Mouse (Mus musculus): ENCODE results near the gene Hap1. TPM values are rescaled to one million over a fixed set of nuclear protein-coding genes. Genes with fewer than 3 reads are reported as not detected.

Hap1 gene
- polyA plus RNA-seq, 1 experiment from 2014 or later: 1.3 TPM

DNA sequence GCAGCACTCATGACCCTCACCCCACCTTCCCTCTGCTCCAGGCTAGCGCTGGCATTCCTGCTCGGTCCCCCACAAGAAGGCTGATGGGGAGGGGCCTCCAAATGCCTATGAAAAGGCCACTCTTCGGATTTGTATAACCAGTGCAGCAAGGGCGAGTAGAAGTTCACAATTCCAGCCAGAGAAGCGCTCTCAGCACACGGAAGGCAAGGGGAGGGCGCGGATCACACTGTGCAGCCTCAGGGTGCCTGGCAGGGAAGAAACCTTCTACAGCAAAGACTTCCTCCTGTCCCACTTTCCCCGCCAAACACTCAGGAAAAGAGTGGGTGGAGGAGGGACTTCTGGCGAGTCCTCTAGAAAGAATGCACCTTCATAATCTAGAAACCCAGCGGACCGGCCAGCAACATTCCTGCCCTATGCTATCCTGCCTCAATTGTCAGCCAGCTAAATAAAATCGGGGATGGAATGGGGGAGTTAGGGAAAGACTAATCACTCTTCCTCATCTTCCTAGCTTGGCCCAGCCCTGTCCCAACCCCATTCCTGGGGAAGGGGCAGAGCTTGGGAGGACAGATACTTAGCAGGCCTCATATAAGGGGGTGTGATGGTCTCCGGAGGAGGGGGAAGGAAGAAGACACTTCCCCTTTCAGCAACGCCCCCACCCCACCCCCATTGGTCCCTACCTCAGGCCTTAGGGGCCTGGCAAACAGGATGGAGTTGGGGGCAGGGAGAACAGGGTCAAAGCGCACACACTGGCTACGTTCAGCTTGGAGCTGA is 40.1 kb upstream of the Hap1 start:
- Histone ChIP-seq H3K36me3 (no peaks in the 10 kb centered on the region), H3K4me3 (peak overlapping the region; percentile 70), H3K9me3 (replicated peaks) (no peaks in the 10 kb centered on the region), H3K4me1 (peaks cover 42% of the 10 kb centered on the region), H3K27ac (peak overlapping the region; percentile 44; the same call in 1 of the 2 replicates), H3K27me3 (ENCODE audit: low read depth, poor library complexity, severe bottlenecking) (peaks cover 26% of the 10 kb centered on the region)
- DNase-seq (ENCODE audit: low spot score): no peak
- 35% methylated on average over 17 of the region's 17 CpGs for WGBS

DNA sequence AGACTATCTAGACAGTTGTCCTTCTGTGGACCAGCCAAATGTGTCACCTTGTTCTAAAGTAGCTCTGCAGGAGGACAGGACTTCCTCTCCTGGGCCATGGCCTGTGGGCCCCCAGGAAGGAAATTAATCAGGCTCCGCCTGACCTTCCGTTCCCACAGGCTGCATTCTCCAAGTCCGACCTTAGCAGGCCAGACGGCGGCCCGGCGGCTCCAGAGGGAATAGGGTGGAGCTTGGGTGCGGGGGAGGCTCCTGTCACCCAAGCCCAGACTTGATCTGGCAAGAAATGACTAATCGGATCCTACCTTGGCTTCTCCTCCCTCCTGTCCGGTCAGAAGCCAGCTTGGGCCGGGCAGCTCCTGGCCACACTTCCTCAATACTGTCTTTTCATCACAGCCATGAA is 39.3 kb upstream of the Hap1 start:
- no peaks in the 10 kb centered on the region for H3K36me3 ChIP-seq
- H3K4me3 ChIP-seq: peak overlapping the region; percentile 70
- no peak overlapping the region for H3K27ac ChIP-seq
- 31% methylated on average over 11 of the region's 11 CpGs for WGBS
- H3K27me3 ChIP-seq (ENCODE audit: low read depth, poor library complexity, severe bottlenecking): peaks cover 26% of the 10 kb centered on the region
- H3K4me1 ChIP-seq: peaks cover 43% of the 10 kb centered on the region
- no peaks in the 10 kb centered on the region for H3K9me3 ChIP-seq (replicated peaks)
- no peak for DNase-seq (ENCODE audit: low spot score)

- Histone ChIP-seq H3K9me3 (replicated peaks) (no peaks in the 10 kb centered on the region), H3K4me1 (peaks cover 45% of the 10 kb centered on the region), H3K36me3 (no peaks in the 10 kb centered on the region), H3K4me3 (peak overlapping the region; percentile 70; the same call in 1 of the 2 replicates), H3K27me3 (ENCODE audit: low read depth, poor library complexity, severe bottlenecking) (peaks cover 22% of the 10 kb centered on the region), H3K27ac (no peak overlapping the region)
- DNase-seq (ENCODE audit: low spot score): no peak
- WGBS: 64% methylated on average over 5 of the region's 5 CpGs
Observed at GRCm38 (mm10) chr11:100394353-100395074, 38.6 kb upstream of the Hap1 start.

- no peak overlapping the region for H3K4me3 ChIP-seq
- H3K4me1 ChIP-seq: peaks cover 47% of the 10 kb centered on the region
- WGBS: 68% methylated on average over 7 of the region's 7 CpGs
- H3K27me3 ChIP-seq (ENCODE audit: low read depth, poor library complexity, severe bottlenecking): peaks cover 22% of the 10 kb centered on the region
- DNase-seq (ENCODE audit: low spot score): no peak
- no peak overlapping the region for H3K27ac ChIP-seq
- H3K36me3 ChIP-seq: no peaks in the 10 kb centered on the region
- no peaks in the 10 kb centered on the region for H3K9me3 ChIP-seq (replicated peaks)
Observed at GRCm38 (mm10) chr11:100393733-100394132, 37.8 kb upstream of the Hap1 start.

GRCm38 (mm10) chr11:100392958-100393357 is 37.0 kb upstream of the Hap1 start:
- DNase-seq (ENCODE audit: low spot score): no peak
- peaks cover 53% of the 10 kb centered on the region for H3K4me1 ChIP-seq
- 81% methylated on average over 5 of the region's 5 CpGs for WGBS
- no peaks in the 10 kb centered on the region for H3K9me3 ChIP-seq (replicated peaks)
- H3K4me3 ChIP-seq: no peak overlapping the region
- H3K27me3 ChIP-seq (ENCODE audit: low read depth, poor library complexity, severe bottlenecking): peaks cover 22% of the 10 kb centered on the region
- no peaks in the 10 kb centered on the region for H3K36me3 ChIP-seq
- no peak overlapping the region for H3K27ac ChIP-seq

- H3K4me1 ChIP-seq: peaks cover 53% of the 10 kb centered on the region
Observed at GRCm38 (mm10) chr11:100391884-100392345, 36.0 kb upstream of the Hap1 start.

GRCm38 (mm10) chr11:100391081-100391883 is 35.4 kb upstream of the Hap1 start:
- H3K9me3 ChIP-seq (replicated peaks): no peaks in the 10 kb centered on the region
- peak overlapping the region; percentile 50; the same call in 1 of the 2 replicates for H3K27ac ChIP-seq
- 0 out of 2 replicates have a peak, but pooled peaks cover under 1% of the 10 kb centered on the region for H3K36me3 ChIP-seq
- no peak for DNase-seq (ENCODE audit: low spot score)
- H3K4me3 ChIP-seq: no peak overlapping the region
- H3K4me1 ChIP-seq: peaks cover 52% of the 10 kb centered on the region
- 78% methylated on average over 9 of the region's 9 CpGs for WGBS
- H3K27me3 ChIP-seq (ENCODE audit: low read depth, poor library complexity, severe bottlenecking): peaks cover 14% of the 10 kb centered on the region

More at GRCm38 (mm10) chr11:100391884-100392345, 36.0 kb upstream of the Hap1 start:
- 93% methylated on average over 7 of the region's 7 CpGs for WGBS
- Histone ChIP-seq H3K4me3 (no peak overlapping the region), H3K27me3 (ENCODE audit: low read depth, poor library complexity, severe bottlenecking) (peaks cover 20% of the 10 kb centered on the region), H3K27ac (no peak overlapping the region), H3K9me3 (replicated peaks) (no peaks in the 10 kb centered on the region), H3K36me3 (no peaks in the 10 kb centered on the region)
- no peak for DNase-seq (ENCODE audit: low spot score)

DNA sequence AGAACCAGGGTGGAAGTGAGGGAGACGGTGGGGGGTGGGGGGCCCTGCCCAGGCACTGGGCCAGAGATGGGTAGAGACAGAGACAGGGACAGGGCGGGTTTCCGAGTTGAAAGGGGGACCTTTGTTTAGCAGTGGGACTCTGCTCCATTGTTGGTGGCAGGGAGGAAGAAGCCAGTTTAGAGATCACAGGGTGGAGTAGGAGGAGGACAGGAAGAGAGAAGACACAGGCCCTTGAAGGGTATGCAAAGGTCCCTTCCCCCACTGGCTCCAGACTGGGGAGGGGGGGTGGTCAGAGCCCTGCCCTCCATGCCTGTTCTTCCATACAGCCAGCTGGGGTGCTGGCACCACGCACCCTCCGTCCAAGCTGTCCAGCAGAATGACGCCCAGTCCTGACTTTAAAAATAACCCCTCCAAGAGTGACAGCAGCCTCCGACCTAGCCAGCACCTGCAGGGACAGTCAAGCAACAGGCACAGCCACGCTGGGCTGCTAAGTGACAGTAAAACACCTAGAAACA is 34.1 kb upstream of the Hap1 start:
- Histone ChIP-seq H3K36me3 (peaks cover 12% of the 10 kb centered on the region), H3K4me1 (peaks cover 41% of the 10 kb centered on the region), H3K27me3 (ENCODE audit: low read depth, poor library complexity, severe bottlenecking) (peaks cover under 1% of the 10 kb centered on the region; the same call in 1 of the 2 replicates), H3K9me3 (replicated peaks) (no peaks in the 10 kb centered on the region), H3K27ac (peak overlapping the region; percentile 21; the same call in 1 of the 2 replicates), H3K4me3 (no peak overlapping the region)
- WGBS: 51% methylated on average over 8 of the region's 8 CpGs
- DNase-seq (ENCODE audit: low spot score): no peak

DNA sequence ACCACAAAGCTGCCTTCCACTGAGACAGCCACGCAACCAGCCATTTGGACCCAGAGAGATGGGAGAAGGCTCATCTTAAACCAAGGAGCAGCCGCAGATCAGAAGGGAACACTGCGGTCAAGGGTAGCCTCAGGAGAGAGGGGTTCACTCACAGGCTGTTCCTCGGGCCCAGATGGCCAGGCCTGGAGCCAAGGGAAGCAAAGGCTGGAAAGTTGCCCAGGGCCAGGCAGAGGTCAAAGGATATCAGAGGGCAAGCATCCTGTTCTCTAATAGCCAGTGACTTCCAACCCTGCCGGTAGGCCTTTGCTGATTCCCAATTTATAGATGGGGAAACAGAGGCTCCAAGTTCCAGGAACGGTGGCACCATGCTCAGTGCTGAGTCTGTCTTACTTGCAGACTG is 32.7 kb upstream of the Hap1 start:
- H3K27ac ChIP-seq: peak overlapping the region; percentile 77
- no peaks in the 10 kb centered on the region for H3K9me3 ChIP-seq (replicated peaks)
- H3K27me3 ChIP-seq (ENCODE audit: low read depth, poor library complexity, severe bottlenecking): no peaks in the 10 kb centered on the region
- 76% methylated on average over 6 of the region's 6 CpGs for WGBS
- H3K4me1 ChIP-seq: peaks cover 35% of the 10 kb centered on the region
- DNase-seq (ENCODE audit: low spot score): no peak
- H3K4me3 ChIP-seq: no peak overlapping the region
- H3K36me3 ChIP-seq: peaks cover 22% of the 10 kb centered on the region

DNA sequence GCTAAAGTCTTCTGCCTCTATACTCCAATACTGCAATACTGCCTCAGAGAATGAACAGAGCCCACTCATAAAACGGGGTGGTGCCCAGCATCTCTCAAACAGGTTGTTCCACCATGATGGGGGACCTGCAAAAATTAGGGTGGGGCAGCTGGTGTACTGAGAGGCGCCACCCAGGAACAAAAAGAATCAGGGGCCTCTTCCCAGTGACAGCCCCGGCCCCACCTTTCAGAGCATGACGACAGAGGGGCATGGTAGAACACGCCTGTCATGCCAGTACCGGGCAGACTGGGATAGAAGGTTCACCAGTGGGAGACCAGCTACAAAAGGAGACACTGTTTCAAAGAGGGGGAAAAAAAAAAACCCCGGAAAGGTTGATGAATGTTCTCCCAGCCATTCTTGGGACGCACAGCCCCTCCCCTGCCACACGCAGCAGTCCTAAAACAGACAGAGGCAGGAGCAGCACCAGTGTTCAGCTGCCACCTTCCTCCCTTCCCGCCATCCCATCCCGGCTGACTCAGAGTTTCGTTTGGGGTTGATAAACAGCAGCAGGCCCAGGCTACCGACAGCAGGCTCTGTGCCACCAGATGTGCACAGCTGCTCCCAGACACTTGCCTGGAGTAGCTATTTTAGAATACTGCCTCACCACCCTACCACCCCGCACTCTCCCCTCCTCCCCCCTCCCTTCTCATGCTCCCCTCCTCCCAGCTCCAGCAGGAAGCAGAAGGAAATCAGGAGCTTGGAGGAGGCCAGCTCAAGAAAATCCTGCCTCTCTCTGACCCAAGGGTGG is 31.9 kb upstream of the Hap1 start:
- DNase-seq (ENCODE audit: low spot score): peak; percentile 57
- Histone ChIP-seq H3K36me3 (peaks cover 30% of the 10 kb centered on the region), H3K9me3 (replicated peaks) (no peaks in the 10 kb centered on the region), H3K4me1 (peaks cover 35% of the 10 kb centered on the region), H3K27ac (peak overlapping the region; percentile 77), H3K4me3 (no peak overlapping the region), H3K27me3 (ENCODE audit: low read depth, poor library complexity, severe bottlenecking) (no peaks in the 10 kb centered on the region)
- WGBS: 45% methylated on average over 14 of the region's 14 CpGs

GRCm38 (mm10) chr11:100387111-100387510 is 31.2 kb upstream of the Hap1 start:
- Histone ChIP-seq H3K4me3 (no peak overlapping the region), H3K27ac (peak overlapping the region; percentile 77; the same call in 1 of the 2 replicates), H3K9me3 (replicated peaks) (no peaks in the 10 kb centered on the region), H3K36me3 (peaks cover 37% of the 10 kb centered on the region), H3K27me3 (ENCODE audit: low read depth, poor library complexity, severe bottlenecking) (no peaks in the 10 kb centered on the region), H3K4me1 (peaks cover 35% of the 10 kb centered on the region)
- WGBS: 89% methylated on average over 6 of the region's 6 CpGs
- no peak for DNase-seq (ENCODE audit: low spot score)

- Histone ChIP-seq H3K27me3 (ENCODE audit: low read depth, poor library complexity, severe bottlenecking) (no peaks in the 10 kb centered on the region), H3K27ac (no peak overlapping the region)
- no peak for DNase-seq (ENCODE audit: low spot score)
Observed at GRCm38 (mm10) chr11:100386586-100386985, 30.7 kb upstream of the Hap1 start.

More at GRCm38 (mm10) chr11:100386586-100386985, 30.7 kb upstream of the Hap1 start:
- H3K4me1 ChIP-seq: peaks cover 35% of the 10 kb centered on the region
- H3K4me3 ChIP-seq: no peak overlapping the region
- no peaks in the 10 kb centered on the region for H3K9me3 ChIP-seq (replicated peaks)
- WGBS: 45% methylated on average over 5 of the region's 5 CpGs
- H3K36me3 ChIP-seq: peaks cover 42% of the 10 kb centered on the region

All from limb, embryonic 10.5 days (tissue).